Mouse (Mus musculus): ENCODE results near the gene Tas2r130. TPM values are rescaled to one million over a fixed set of nuclear protein-coding genes. Genes with fewer than 3 reads are reported as not detected.
"Not testable (repeated sequence)": the region's sequence is repeated elsewhere in the genome, so short reads cannot be mapped to it uniquely, and the experiment has no call there.

The Tas2r130 gene
- not detected in 2 replicates for polyA plus RNA-seq (2015; fragmentation: Nextera tagmentation; extraction: Ambion mirVana)

DNA sequence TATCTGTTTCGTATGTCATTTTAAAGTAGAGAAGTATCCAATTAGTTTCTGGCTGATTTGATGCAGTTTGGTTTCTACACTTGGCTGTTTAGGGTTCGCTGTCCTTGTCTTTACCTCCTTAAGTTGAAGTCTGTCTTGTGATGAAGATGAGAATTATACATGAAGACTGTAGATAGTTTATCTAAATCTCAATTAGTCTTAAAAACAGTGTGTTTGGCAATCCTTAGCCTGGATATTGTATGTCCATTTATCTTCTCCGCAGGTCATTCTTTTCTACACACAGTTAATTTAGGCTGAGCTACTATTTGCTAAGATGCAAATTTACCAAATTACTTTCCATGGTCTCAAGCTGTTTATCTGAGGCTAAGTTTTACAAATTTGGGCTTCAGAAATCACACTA is at the start of gene Tas2r130:
Gene Tas2r130 (minus strand): TSS at position 101 of the 400 bp plus-strand sequence.
- WGBS = 74% methylated on average over 3 of the region's 3 CpGs
- no peaks in the 10 kb centered on the region for H3K4me1 ChIP-seq
- H3K27ac ChIP-seq = no peak within 1 kb of the TSS
- no peaks in the 10 kb centered on the region for H3K9me3 ChIP-seq
- no peak within 1 kb of the TSS for H3K4me2 ChIP-seq
- no peak within 1 kb of the TSS for H3K9ac ChIP-seq
- H3K4me3 ChIP-seq = no peak within 1 kb of the TSS
- H3K36me3 ChIP-seq = no peaks in the 10 kb centered on the region
- no peaks in the 10 kb centered on the region for H3K27me3 ChIP-seq
- ATAC-seq (ENCODE audit: insufficient number of reproducible peaks, insufficient read depth, low FRiP score, low TSS enrichment, low read depth) = no peak

DNA sequence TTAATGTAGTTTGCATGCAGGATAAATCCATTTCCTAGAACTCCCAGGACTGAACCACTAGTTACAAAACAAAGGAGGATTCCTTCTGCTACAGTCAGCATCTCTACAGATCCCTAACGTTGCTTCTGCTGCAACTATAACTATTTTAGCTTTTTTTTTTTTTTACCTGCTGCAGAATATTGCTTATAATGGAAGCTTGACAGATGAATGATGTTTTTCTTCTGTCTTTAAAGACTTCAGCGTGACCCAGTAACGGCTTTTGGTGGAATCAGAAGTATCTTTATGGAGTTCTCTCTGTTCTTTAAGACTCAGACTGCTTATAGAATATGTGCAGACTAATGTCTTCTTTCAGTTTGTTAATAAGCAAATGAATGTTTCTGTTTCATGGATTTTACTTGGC is 48.1 kb upstream of the Tas2r130 start, which contains the start of gene Tas2r106:
Gene Tas2r106 (minus strand): TSS at position 101 of the 400 bp plus-strand sequence.
- Histone ChIP-seq H3K27me3 (no peaks in the 10 kb centered on the region), H3K27ac (no peak within 1 kb of the TSS), H3K4me1 (no peaks in the 10 kb centered on the region), H3K9me3 (peaks cover 4% of the 10 kb centered on the region; the same call in 1 of the 2 replicates), H3K4me2 (no peak within 1 kb of the TSS), H3K4me3 (no peak within 1 kb of the TSS), H3K9ac (no peak within 1 kb of the TSS), H3K36me3 (no peaks in the 10 kb centered on the region)
- ATAC-seq (ENCODE audit: insufficient number of reproducible peaks, insufficient read depth, low FRiP score, low TSS enrichment, low read depth) = no peak
- 74% methylated on average over 3 of the region's 3 CpGs for WGBS

DNA sequence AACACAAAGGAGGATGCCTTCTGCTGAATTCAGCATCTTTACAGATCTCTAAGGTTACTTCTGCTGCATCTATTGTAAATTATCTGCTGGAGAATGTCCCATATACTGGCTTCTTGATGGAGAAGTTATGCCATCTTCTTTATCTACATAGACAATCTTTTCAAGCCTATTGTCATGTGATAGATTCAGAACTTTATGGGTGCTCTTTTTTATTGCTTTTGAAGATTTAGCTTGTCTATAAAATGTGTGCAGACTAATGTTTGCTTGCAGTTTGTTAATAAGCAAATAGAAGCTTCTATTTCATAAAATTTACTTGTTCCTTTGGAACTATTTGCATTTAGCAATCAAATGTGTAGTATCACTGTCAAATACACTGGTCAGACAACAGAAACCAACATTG is 29.3 kb upstream of the Tas2r130 start, which contains the start of gene Tas2r107:
Gene Tas2r107 (minus strand): TSS at position 101 of the 400 bp plus-strand sequence.
- H3K36me3 ChIP-seq = no peaks in the 10 kb centered on the region
- H3K9me3 ChIP-seq = peaks cover 2% of the 10 kb centered on the region; the same call in 1 of the 2 replicates
- H3K4me3 ChIP-seq = no peak within 1 kb of the TSS
- no peak within 1 kb of the TSS for H3K9ac ChIP-seq
- H3K27ac ChIP-seq = no peak within 1 kb of the TSS
- no peaks in the 10 kb centered on the region for H3K27me3 ChIP-seq
- ATAC-seq (ENCODE audit: insufficient number of reproducible peaks, insufficient read depth, low FRiP score, low TSS enrichment, low read depth) = no peak
- H3K4me2 ChIP-seq = no peak within 1 kb of the TSS
- no peaks in the 10 kb centered on the region for H3K4me1 ChIP-seq

DNA sequence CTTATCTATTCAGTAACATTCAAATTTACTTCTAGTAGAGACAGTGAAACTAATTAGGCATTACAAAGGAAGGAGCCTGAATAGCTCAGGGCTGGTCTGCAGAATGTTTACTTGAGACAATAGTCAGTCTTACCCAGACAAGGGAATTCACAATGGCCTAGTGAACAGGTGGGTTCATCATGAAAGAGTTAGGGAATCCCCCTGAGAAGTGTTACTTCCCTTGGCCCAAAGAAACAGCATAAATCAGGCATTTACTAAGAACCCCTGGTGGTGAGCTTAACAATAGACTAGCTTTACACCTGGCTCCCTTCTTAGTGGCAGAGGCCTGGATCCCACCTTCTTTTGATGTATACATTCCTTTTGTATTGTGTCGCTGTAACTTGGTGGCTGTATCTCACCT is 20.8 kb downstream of the Tas2r130 start:
- not testable (repeated sequence) for H3K27ac ChIP-seq; H3K36me3 ChIP-seq; H3K4me2 ChIP-seq; H3K27me3 ChIP-seq; H3K4me3 ChIP-seq; H3K4me1 ChIP-seq; H3K9ac ChIP-seq; ATAC-seq (ENCODE audit: insufficient number of reproducible peaks, insufficient read depth, low FRiP score, low TSS enrichment, low read depth)
- WGBS = 78% methylated on average over 1 of the region's 1 CpGs
- peaks cover 10% of the 10 kb centered on the region for H3K9me3 ChIP-seq

DNA sequence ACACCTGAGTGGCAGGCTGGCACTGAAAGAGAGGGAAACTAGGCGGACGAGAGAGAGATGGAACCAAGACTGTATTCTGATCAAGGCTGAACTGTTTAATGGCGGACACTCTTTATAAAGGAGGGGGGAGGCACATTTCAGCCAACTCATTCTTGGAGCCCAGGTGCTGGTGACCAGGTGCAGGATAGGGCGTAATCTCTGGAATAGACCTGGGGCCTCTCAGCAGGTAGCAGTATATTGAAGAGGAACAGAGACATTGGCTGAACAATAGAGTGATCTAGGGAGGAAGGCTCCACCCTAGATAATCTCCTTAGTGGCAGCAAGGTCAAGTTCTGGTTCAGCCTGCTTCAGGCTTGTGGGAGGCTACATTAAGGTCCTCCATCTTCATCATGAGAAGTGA is 25.9 kb downstream of the Tas2r130 start:
- Histone ChIP-seq H3K36me3 (no peaks in the 10 kb centered on the region), H3K4me2 (no peak overlapping the region), H3K9me3 (no peaks in the 10 kb centered on the region), H3K4me3 (no peak overlapping the region), H3K4me1 (no peaks in the 10 kb centered on the region), H3K9ac (no peak overlapping the region), H3K27me3 (no peaks in the 10 kb centered on the region), H3K27ac (no peak overlapping the region)
- no peak for ATAC-seq (ENCODE audit: insufficient number of reproducible peaks, insufficient read depth, low FRiP score, low TSS enrichment, low read depth)
- WGBS = 85% methylated on average over 4 of the region's 4 CpGs

Other genes starting within 250 kb of the Tas2r130 start
- 48.3 and 49.3 TPM in 2 replicates for gene Ybx3, start 242.4 kb downstream of the Tas2r130 start, polyA plus RNA-seq (2015; fragmentation: Nextera tagmentation; extraction: Ambion mirVana)
- gene 5430401F13Rik, start 144.5 kb downstream of the Tas2r130 start, polyA plus RNA-seq (2015; fragmentation: Nextera tagmentation; extraction: Ambion mirVana) = not detected in 2 replicates
- not detected in 2 replicates for gene Gm6619, start 144.5 kb downstream of the Tas2r130 start, polyA plus RNA-seq (2015; fragmentation: Nextera tagmentation; extraction: Ambion mirVana)
- gene Tas2r107, start 29.2 kb upstream of the Tas2r130 start, polyA plus RNA-seq (2015; fragmentation: Nextera tagmentation; extraction: Ambion mirVana) = not detected in 2 replicates
- not detected in 2 replicates for gene Tas2r106, start 48.0 kb upstream of the Tas2r130 start, polyA plus RNA-seq (2015; fragmentation: Nextera tagmentation; extraction: Ambion mirVana)
- gene Tas2r104, start 54.8 kb upstream of the Tas2r130 start, polyA plus RNA-seq (2015; fragmentation: Nextera tagmentation; extraction: Ambion mirVana) = not detected in 2 replicates
- gene Tas2r105, start 56.6 kb upstream of the Tas2r130 start, polyA plus RNA-seq (2015; fragmentation: Nextera tagmentation; extraction: Ambion mirVana) = not detected in 2 replicates
- not detected in 2 replicates for gene Tas2r114, start 59.2 kb upstream of the Tas2r130 start, polyA plus RNA-seq (2015; fragmentation: Nextera tagmentation; extraction: Ambion mirVana)